Mouse (Mus musculus) limb, embryonic 14.5 days (tissue): Measurements from ENCODE around the gene Mmp21. TPM values are rescaled to one million over a fixed set of nuclear protein-coding genes. Genes with fewer than 3 reads are reported as not detected.

Source experiments
- ATAC-seq: fragments of 200-750 bp; cut with Nextera tagmentation; 2 replicates; pipeline ENCODE4 v1.8.0; 2017; ENCODE audit warnings: low read depth, moderate number of reproducible peaks, moderate TSS enrichment; ENCODE audit not compliant: low FRiP score
- DNase-seq: peaks from one replicate; pipeline ENCODE4 v3.0.0-alpha.2; 2015; ENCODE audit warnings: low spot score
- H3K27ac ChIP-seq: fragments of 300-500 bp; sonication (generic); replicated peaks from 2 replicates; pipeline ENCODE4 v1.5.1; 2014; ENCODE audit warnings: low read depth, mild to moderate bottlenecking, low read length, moderate library complexity, mixed read lengths
- H3K27me3 ChIP-seq: fragments of 300-500 bp; sonication (generic); 2 replicates; pipeline ENCODE4 v1.6.1; 2014; ENCODE audit warnings: low read length, mixed read lengths; ENCODE audit not compliant: control insufficient read depth, insufficient read depth
- H3K36me3 ChIP-seq: fragments of 300-500 bp; sonication (generic); 2 replicates; pipeline ENCODE4 v1.6.1; 2014; ENCODE audit warnings: mild to moderate bottlenecking, low read length, moderate library complexity, mixed read lengths; ENCODE audit not compliant: control insufficient read depth, insufficient read depth
- H3K4me1 ChIP-seq: fragments of 300-500 bp; sonication (generic); 2 replicates; pipeline ENCODE4 v1.6.1; 2014; ENCODE audit warnings: antibody characterized with exemption, low read length, mixed read lengths; ENCODE audit not compliant: control insufficient read depth, insufficient read depth
- H3K4me2 ChIP-seq: fragments of 300-500 bp; sonication (generic); replicated peaks from 2 replicates; pipeline ENCODE4 v1.6.1; 2014; ENCODE audit warnings: low read depth, mild to moderate bottlenecking, low read length, moderate library complexity; ENCODE audit not compliant: severe bottlenecking
- H3K4me3 ChIP-seq: fragments of 300-500 bp; sonication (generic); replicated peaks from 2 replicates; pipeline ENCODE4 v1.5.1; 2014; ENCODE audit warnings: low read length
- H3K9ac ChIP-seq: fragments of 300-500 bp; sonication (generic); 2 replicates; pipeline ENCODE4 v1.6.1; 2014; ENCODE audit warnings: mild to moderate bottlenecking, low read depth, low read length, moderate library complexity; ENCODE audit not compliant: severe bottlenecking
- H3K9me3 ChIP-seq: fragments of 300-500 bp; sonication (generic); 2 replicates; pipeline ENCODE4 v1.6.1; 2016; ENCODE audit warnings: low read length; ENCODE audit not compliant: control insufficient read depth
- POLR2A ChIP-seq: fragments of 200-500 bp; IDR thresholded peaks from 2 replicates; pipeline ENCODE4 v1.8.0; 2012; ENCODE audit warnings: inconsistent platforms, mild to moderate bottlenecking, moderate library complexity, borderline replicate concordance; ENCODE audit not compliant: insufficient read depth, insufficient read length; ENCODE audit errors: extremely low read depth
- WGBS: fragments of 180-500 bp; shearing (Covaris S2); extraction: QIAGEN DNeasy Blood & Tissue Kit; methylation state at CpG from one replicate; pipeline ENCODE4 v1.1.7; 2014; 5-methylcytosine and 5-hydroxymethylcytosine counted together
- polyA plus RNA-seq, 2 experiments: library from polyadenylated mRNA; depleted of rRNA in 1 of 2; stranded (reverse) in 1 of 2; unstranded in 1 of 2; fragments of >200 nt; fragmentation: Nextera tagmentation in 1 of 2; extraction: Ambion mirVana in 1 of 2; gene quantifications; 2 replicates each; pipeline versions ENCODE4 v1.2.1 to v1.2.3; 2012 to 2014

The Mmp21 gene
- polyA plus RNA-seq, 2 experiments: not detected

GRCm38 (mm10) chr7:133718580-133718979, 38.7 kb upstream of the Mmp21 start:
- Histone ChIP-seq H3K36me3 (peaks cover 96% of the 10 kb centered on the region), H3K4me3 (no peak overlapping the region), H3K27me3 (no peaks in the 10 kb centered on the region), H3K9me3 (no peaks in the 10 kb centered on the region), H3K9ac (no peak overlapping the region), H3K27ac (no peak overlapping the region), H3K4me2 (no peak overlapping the region), H3K4me1 (no peaks in the 10 kb centered on the region)
- TF ChIP-seq POLR2A: no peak
- ATAC-seq (no peak), DNase-seq (no peak)
- 94% methylated on average over 1 of the region's 1 CpGs for WGBS

- WGBS: 69% methylated on average over 4 of the region's 4 CpGs
- no peak for DNase-seq
- H3K36me3 ChIP-seq: peaks cover 85% of the 10 kb centered on the region
Observed at GRCm38 (mm10) chr7:133715387-133715786, 35.5 kb upstream of the Mmp21 start.

DNA sequence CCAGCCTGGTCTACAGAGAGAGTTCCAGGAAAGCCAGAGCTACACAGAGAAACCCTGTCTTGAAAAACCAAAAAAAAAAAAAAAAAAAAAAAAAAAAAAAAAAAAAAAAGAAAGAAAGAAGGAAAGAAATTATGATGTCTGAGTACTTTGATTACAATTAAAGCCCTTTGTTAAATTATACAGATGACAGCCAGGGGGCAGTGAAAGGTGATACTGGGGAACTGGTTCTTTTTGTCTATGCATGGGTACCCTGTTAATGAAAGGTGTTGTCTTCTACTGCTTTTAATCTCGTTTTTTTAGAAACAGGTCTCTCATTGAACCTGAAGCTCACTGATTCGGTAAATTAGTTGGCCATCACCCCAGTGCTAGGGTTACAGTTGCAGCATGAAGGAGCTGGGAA, 27.4 kb upstream of the Mmp21 start:
- ATAC-seq: no peak
- Histone ChIP-seq H3K36me3 (peaks cover 12% of the 10 kb centered on the region), H3K27ac (no peak overlapping the region), H3K9me3 (peaks cover 4% of the 10 kb centered on the region; the same call in 1 of the 2 replicates), H3K4me1 (peaks cover 9% of the 10 kb centered on the region), H3K4me3 (no peak overlapping the region), H3K27me3 (no peaks in the 10 kb centered on the region), H3K9ac (no peak overlapping the region), H3K4me2 (no peak overlapping the region)
- WGBS: 91% methylated on average over 2 of the region's 2 CpGs
- no peak for TF ChIP-seq POLR2A
- DNase-seq: no peak

More at GRCm38 (mm10) chr7:133715387-133715786, 35.5 kb upstream of the Mmp21 start:
- no peak for ATAC-seq
- H3K4me1 ChIP-seq: no peaks in the 10 kb centered on the region
- no peak overlapping the region for H3K27ac ChIP-seq
- H3K4me3 ChIP-seq: no peak overlapping the region
- H3K9ac ChIP-seq: no peak overlapping the region
- H3K4me2 ChIP-seq: no peak overlapping the region
- no peak for TF ChIP-seq POLR2A
- H3K9me3 ChIP-seq: no peaks in the 10 kb centered on the region
- no peaks in the 10 kb centered on the region for H3K27me3 ChIP-seq

- no peak overlapping the region for H3K9ac ChIP-seq
- H3K27me3 ChIP-seq: no peaks in the 10 kb centered on the region
- no peak overlapping the region for H3K27ac ChIP-seq
Observed at GRCm38 (mm10) chr7:133703906-133704305, 24.0 kb upstream of the Mmp21 start.

DNA sequence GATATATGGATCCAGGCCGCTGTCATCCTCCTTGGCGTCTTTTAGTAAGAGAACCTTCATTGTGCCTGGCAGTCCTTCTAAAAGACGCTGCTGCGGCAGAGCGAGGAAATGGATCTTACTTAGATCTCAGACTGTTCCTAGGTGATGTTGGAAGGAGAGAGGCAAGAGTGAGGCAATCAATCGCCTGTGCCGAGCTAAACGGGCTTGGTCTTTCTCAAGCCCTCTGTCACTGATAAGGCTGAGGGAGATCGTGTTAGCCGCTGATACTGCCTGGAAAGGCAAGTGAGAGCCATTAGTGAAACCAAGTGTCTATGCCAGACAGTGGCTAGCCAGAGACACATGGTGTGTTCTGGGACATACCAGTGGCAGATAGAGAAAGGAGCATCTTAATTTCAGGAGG, 22.5 kb upstream of the Mmp21 start:
- H3K4me2 ChIP-seq: no peak overlapping the region
- H3K9ac ChIP-seq: no peak overlapping the region
- H3K27me3 ChIP-seq: no peaks in the 10 kb centered on the region
- no peak overlapping the region for H3K27ac ChIP-seq
- H3K4me1 ChIP-seq: no peaks in the 10 kb centered on the region
- peaks cover under 1% of the 10 kb centered on the region; the same call in 1 of the 2 replicates for H3K9me3 ChIP-seq
- no peak for ATAC-seq
- WGBS: 87% methylated on average over 10 of the region's 10 CpGs
- H3K36me3 ChIP-seq: peaks cover 7% of the 10 kb centered on the region
- H3K4me3 ChIP-seq: no peak overlapping the region
- no peak for DNase-seq
- no peak for TF ChIP-seq POLR2A

More at GRCm38 (mm10) chr7:133703906-133704305, 24.0 kb upstream of the Mmp21 start:
- peaks cover 7% of the 10 kb centered on the region; the same call in 1 of the 2 replicates for H3K36me3 ChIP-seq
- TF ChIP-seq POLR2A: no peak
- DNase-seq: no peak
- peaks cover 3% of the 10 kb centered on the region; the same call in 1 of the 2 replicates for H3K4me1 ChIP-seq
- no peak for ATAC-seq
- no peak overlapping the region for H3K4me3 ChIP-seq
- 94% methylated on average over 7 of the region's 7 CpGs for WGBS
- no peak overlapping the region for H3K4me2 ChIP-seq
- peaks cover 4% of the 10 kb centered on the region; the same call in 1 of the 2 replicates for H3K9me3 ChIP-seq

GRCm38 (mm10) chr7:133701366-133701765, 21.5 kb upstream of the Mmp21 start:
- Histone ChIP-seq H3K9ac (no peak overlapping the region), H3K4me3 (no peak overlapping the region), H3K27ac (no peak overlapping the region), H3K36me3 (peaks cover 7% of the 10 kb centered on the region), H3K27me3 (no peaks in the 10 kb centered on the region), H3K4me2 (no peak overlapping the region), H3K9me3 (no peaks in the 10 kb centered on the region), H3K4me1 (no peaks in the 10 kb centered on the region)
- no peak for TF ChIP-seq POLR2A
- 94% methylated on average over 7 of the region's 7 CpGs for WGBS
- ATAC-seq (no peak), DNase-seq (no peak)
